Mouse (Mus musculus) kidney, adult 2 months (tissue): ENCODE results near the gene Neu2. TPM values are rescaled to one million over a fixed set of nuclear protein-coding genes. Genes with fewer than 3 reads are reported as not detected.
A peak's percentile ranks its signal among the peaks of the same experiment; 100 is the strongest.

Source experiments
- DNase-seq: peaks from one replicate; pipeline ENCODE4 v3.0.0; 2021
- H3K27ac ChIP-seq: fragments of 200-500 bp; 2 replicates; pipeline ENCODE4 v1.5.1; 2012; ENCODE audit warnings: low read depth, low read length, control low read depth, inconsistent platforms; ENCODE audit not compliant: insufficient read depth
- H3K27me3 ChIP-seq: fragments of 200-500 bp; replicated peaks from 2 replicates; pipeline ENCODE4 v1.6.1; 2012; ENCODE audit warnings: mild to moderate bottlenecking, moderate library complexity, low read length, inconsistent platforms; ENCODE audit not compliant: control insufficient read depth, insufficient read depth
- H3K36me3 ChIP-seq: fragments of 200-500 bp; 2 replicates; pipeline ENCODE4 v1.6.1; 2012; ENCODE audit warnings: mild to moderate bottlenecking, moderate library complexity, low read length, inconsistent platforms; ENCODE audit not compliant: control insufficient read depth, insufficient read depth
- H3K4me1 ChIP-seq: fragments of 200-500 bp; 2 replicates; pipeline ENCODE4 v1.6.1; 2011; ENCODE audit warnings: low read length; ENCODE audit not compliant: control insufficient read depth, insufficient read depth
- H3K4me3 ChIP-seq: fragments of 200-500 bp; 2 replicates; pipeline ENCODE4 v1.5.1; 2011; ENCODE audit warnings: mild to moderate bottlenecking, low read depth, low read length, control low read depth; ENCODE audit not compliant: insufficient read depth
- CTCF ChIP-seq: fragments of 200-500 bp; conservative IDR thresholded peaks from 2 replicates; pipeline ENCODE4 v1.5.1; 2011; ENCODE audit warnings: low read depth, mild to moderate bottlenecking, control low read depth, low read length, moderate library complexity, mixed read lengths; ENCODE audit not compliant: insufficient read depth, insufficient read length
- POLR2A ChIP-seq: fragments of 200-500 bp; IDR thresholded peaks from one replicate; pipeline ENCODE4 v1.6.1; 2011; ENCODE audit warnings: low read depth, low read length, control low read depth
- WGBS: fragments of 180-500 bp; shearing (Covaris S2); methylation state at CpG from one replicate; pipeline ENCODE4 v1.1.7; 2018; 5-methylcytosine and 5-hydroxymethylcytosine counted together
- polyA plus RNA-seq: library from polyadenylated mRNA; depleted of rRNA; stranded (reverse); fragments of >200 nt; gene quantifications from 2 replicates; pipeline ENCODE4 v1.2.3, GENCODE M21; 2012

Gene Neu2
- polyA plus RNA-seq, 1 experiment = 20.3 TPM

DNA sequence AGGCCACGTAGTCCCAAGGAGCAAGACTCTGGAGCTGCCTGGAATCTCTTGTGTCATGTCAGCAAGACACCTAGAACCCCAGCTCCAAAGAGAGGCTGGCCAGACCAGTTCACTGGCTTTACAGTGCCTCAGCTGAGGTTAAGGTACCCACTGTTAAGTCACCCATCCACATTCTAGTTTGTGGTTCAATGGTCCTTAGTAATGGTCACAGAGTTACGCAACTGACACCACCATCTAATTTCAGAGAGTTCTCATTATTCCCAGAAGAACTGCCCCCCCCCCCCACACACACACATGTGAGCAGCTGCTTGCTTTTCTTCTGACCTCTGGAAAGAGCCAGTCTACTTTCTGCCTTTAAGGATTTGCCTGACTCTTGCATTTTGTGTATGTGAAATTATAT, 115.1 kb downstream of the Neu2 start:
- no peaks in the 10 kb centered on the region for H3K27me3 ChIP-seq
- TF ChIP-seq POLR2A = no peak
- no peak for TF ChIP-seq CTCF
- no peaks in the 10 kb centered on the region for H3K36me3 ChIP-seq
- peak; percentile 15 for DNase-seq
- H3K4me1 ChIP-seq = 0 out of 2 replicates have a peak, but pooled peaks cover 4% of the 10 kb centered on the region
- H3K27ac ChIP-seq = no peak overlapping the region
- WGBS = 86% methylated on average over 2 of the region's 2 CpGs
- no peak overlapping the region for H3K4me3 ChIP-seq

DNA sequence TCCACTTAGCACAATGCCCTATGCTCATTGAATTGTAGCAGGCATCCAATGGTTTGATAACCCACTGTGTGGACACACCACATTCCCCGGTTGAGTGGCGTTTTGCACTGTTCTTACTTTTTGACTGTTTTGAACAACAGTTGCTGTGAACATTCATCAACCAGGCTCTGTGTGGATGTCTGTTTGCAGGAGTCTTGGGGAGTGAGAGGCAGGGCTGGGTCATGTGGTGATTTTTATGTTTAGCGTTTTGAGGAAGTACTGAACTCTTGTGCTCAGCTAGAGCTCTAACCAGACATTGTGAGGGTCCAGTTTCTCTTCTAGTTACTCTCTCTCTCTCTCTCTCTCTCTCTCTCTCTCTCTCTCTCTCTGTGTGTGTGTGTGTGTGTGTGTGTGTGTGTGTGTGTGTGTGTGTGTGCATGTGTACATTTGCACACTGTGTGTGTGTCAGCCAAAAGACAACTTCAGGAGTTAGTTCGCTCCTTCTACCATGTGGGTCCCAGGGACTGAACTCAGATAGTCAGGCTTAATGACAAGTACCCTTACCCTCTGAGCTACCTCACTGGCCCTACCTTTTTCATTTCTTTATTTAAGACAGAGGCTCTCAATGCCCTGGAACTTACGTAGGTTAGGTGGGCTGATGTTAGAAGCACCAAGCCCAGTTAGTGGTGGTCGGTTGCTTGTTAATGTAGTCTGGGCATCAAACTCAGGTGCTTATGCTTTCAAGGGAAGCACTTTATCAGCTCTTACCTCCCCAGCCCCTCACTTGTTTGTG, 115.8 kb downstream of the Neu2 start:
- DNase-seq = no peak
- 76% methylated on average over 6 of the region's 6 CpGs for WGBS
- Histone ChIP-seq H3K4me1 (0 out of 2 replicates have a peak, but pooled peaks cover 4% of the 10 kb centered on the region), H3K4me3 (no peak overlapping the region), H3K36me3 (no peaks in the 10 kb centered on the region), H3K27me3 (no peaks in the 10 kb centered on the region), H3K27ac (peak overlapping the region; percentile 50; the same call in 1 of the 2 replicates)
- TF ChIP-seq POLR2A (no peak), CTCF (no peak)

GRCm38 (mm10) chr1:87626344-87626743, 116.7 kb downstream of the Neu2 start:
- no peaks in the 10 kb centered on the region for H3K36me3 ChIP-seq
- TF ChIP-seq CTCF (no peak), POLR2A (no peak)
- peak; percentile 82 for DNase-seq
- H3K4me3 ChIP-seq = no peak overlapping the region
- H3K27ac ChIP-seq = peak overlapping the region; percentile 47; the same call in 1 of the 2 replicates
- H3K27me3 ChIP-seq = no peaks in the 10 kb centered on the region
- WGBS = 63% methylated on average over 2 of the region's 2 CpGs
- 0 out of 2 replicates have a peak, but pooled peaks cover 4% of the 10 kb centered on the region for H3K4me1 ChIP-seq

DNA sequence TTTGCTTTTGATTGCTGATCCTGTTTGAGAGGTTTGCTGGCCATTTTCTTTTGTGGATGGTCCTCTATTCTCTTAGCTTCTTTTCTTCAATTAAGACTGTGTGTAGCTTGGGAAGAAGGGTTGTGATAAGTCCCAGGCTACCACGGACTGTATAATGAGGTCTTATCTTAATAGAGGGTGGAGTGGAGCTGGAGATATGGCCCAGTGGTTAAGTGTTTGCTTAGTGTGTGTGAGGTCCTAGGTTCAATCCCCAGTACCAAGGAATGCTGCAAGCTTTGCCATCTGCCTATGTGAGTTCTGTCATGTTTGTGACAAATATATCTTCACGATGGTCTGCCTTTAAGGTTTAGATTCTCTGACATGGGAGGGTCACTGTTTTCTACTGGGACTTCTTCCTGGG, 118.4 kb downstream of the Neu2 start:
- Histone ChIP-seq H3K27me3 (no peaks in the 10 kb centered on the region), H3K4me1 (no peaks in the 10 kb centered on the region), H3K36me3 (no peaks in the 10 kb centered on the region), H3K27ac (no peak overlapping the region), H3K4me3 (no peak overlapping the region)
- no peak for TF ChIP-seq POLR2A
- no peak for TF ChIP-seq CTCF
- 56% methylated on average over 2 of the region's 2 CpGs for WGBS
- no peak for DNase-seq

GRCm38 (mm10) chr1:87631584-87631983, 121.9 kb downstream of the Neu2 start:
- 79% methylated on average over 10 of the region's 10 CpGs for WGBS

GRCm38 (mm10) chr1:87632163-87632562, 122.5 kb downstream of the Neu2 start:
- WGBS = 65% methylated on average over 6 of the region's 6 CpGs
- no peak for TF ChIP-seq POLR2A
- TF ChIP-seq CTCF = no peak

More at GRCm38 (mm10) chr1:87631584-87631983, 121.9 kb downstream of the Neu2 start:
- no peaks in the 10 kb centered on the region for H3K27me3 ChIP-seq
- H3K4me3 ChIP-seq = no peak overlapping the region
- DNase-seq = no peak
- no peaks in the 10 kb centered on the region for H3K36me3 ChIP-seq
- no peaks in the 10 kb centered on the region for H3K4me1 ChIP-seq
- no peak overlapping the region for H3K27ac ChIP-seq
- TF ChIP-seq CTCF = no peak
- TF ChIP-seq POLR2A = no peak

GRCm38 (mm10) chr1:87636716-87637117, 127.0 kb downstream of the Neu2 start:
- TF ChIP-seq POLR2A (no peak), CTCF (no peak)
- H3K36me3 ChIP-seq = no peaks in the 10 kb centered on the region
- no peak overlapping the region for H3K4me3 ChIP-seq
- H3K4me1 ChIP-seq = no peaks in the 10 kb centered on the region
- 92% methylated on average over 12 of the region's 12 CpGs for WGBS
- no peak for DNase-seq
- H3K27me3 ChIP-seq = no peaks in the 10 kb centered on the region
- no peak overlapping the region for H3K27ac ChIP-seq

More at GRCm38 (mm10) chr1:87632163-87632562, 122.5 kb downstream of the Neu2 start:
- Histone ChIP-seq H3K27ac (no peak overlapping the region), H3K36me3 (no peaks in the 10 kb centered on the region), H3K27me3 (no peaks in the 10 kb centered on the region), H3K4me3 (no peak overlapping the region), H3K4me1 (no peaks in the 10 kb centered on the region)
- DNase-seq = no peak
